Mouse (Mus musculus): Measurements from ENCODE around the gene Dusp12.

DNA sequence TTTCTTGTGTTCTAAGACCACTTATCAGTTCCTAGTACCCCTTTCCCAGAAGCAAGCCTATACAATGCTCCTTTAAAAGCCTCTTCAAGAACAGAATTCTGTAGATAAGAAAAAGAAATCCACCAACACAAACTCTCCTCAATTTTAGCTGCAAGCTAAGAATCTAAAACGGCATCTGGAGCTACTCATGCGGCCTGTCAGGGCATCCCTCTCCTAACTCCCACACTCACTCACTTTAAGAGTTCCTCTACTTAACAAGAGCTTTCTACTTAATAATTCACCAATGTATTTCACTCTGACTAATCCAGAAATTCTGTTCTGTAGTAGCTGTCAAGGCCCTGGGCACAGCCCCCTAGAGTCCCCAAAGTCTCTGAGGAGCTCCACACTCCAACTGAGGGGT is 6.3 kb upstream of the Dusp12 start:
- TF ChIP-seq CTCF (IDR thresholded peaks at IDR 0.05; ENCODE audit: low read depth, low read length) (no peak), POLR2AphosphoS5 (IDR thresholded peaks at IDR 0.05; ENCODE audit: insufficient replicate concordance, low read depth, low read length) (no peak)

Measured in G1E (cell line).